Mouse (Mus musculus): ENCODE data around the gene Cpped1. TPM values are rescaled to one million over a fixed set of nuclear protein-coding genes. Genes with fewer than 3 reads are reported as not detected.

Gene Cpped1
- total and polyA plus RNA-seq, 3 experiments: 13.6 to 34.6 (median 17.5) TPM

DNA sequence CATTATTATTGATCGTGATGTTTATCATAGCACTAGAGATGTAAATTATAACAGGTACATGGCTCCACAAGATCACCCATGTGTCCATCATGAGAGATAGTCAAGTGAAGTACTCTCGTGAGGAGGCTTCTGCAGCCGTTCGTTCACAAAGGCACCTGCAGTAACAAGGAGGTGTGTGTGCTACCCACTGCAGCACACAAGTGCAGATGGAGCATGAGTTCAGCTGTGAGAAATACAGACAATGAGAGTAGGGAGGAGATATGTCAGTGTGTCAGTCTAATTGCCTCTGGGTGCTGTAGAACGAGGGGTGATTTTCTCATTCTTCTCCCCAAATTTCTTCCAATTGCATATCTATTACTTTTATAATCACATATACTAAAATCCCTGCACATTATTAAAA lies 63.9 kb downstream of the Cpped1 start:
- Histone ChIP-seq H3K36me3 (replicated peaks in 1 of 2; ENCODE audit: control insufficient read depth in 1 of 2, insufficient read depth in 1 of 2, low read length in 1 of 2) (peaks cover 3 to 45% of the 10 kb centered on the region in 2 experiments), H3K4me2 (ENCODE audit: insufficient read depth, low read depth, poor library complexity, severe bottlenecking) (no peak overlapping the region), H3K4me3 (replicated peaks in 1 of 3; ENCODE audit: low read depth in 2 of 3, low read length in 2 of 3, poor library complexity in 1 of 3) (no peak overlapping the region), H3K27me3 (replicated peaks) (no peaks in the 10 kb centered on the region), H3K9me3 (replicated peaks; ENCODE audit: low read length) (peaks cover 2% of the 10 kb centered on the region), H3K4me1 (ENCODE audit: control insufficient read depth in 1 of 2, insufficient read depth in 2 of 2) (peaks cover 0 to 18% of the 10 kb centered on the region in 2 experiments; a peak in 2 of 4 replicates), H3K79me2 (replicated peaks; ENCODE audit: control insufficient read depth, extremely low read depth, insufficient read depth, poor library complexity, severe bottlenecking) (no peaks in the 10 kb centered on the region), H3K9ac (ENCODE audit: insufficient read depth, low read depth) (no peak overlapping the region), H3K27ac (ENCODE audit: insufficient read depth, low read depth) (no peak overlapping the region)
- DNase-seq (ENCODE audit: extremely low read depth): no peak
- TF ChIP-seq POLR2A (IDR thresholded peaks at IDR 0.05; ENCODE audit: low read depth, low read length) (no peak), USF2 (conservative IDR thresholded peaks at IDR 0.05; ENCODE audit: low read depth, low read length) (no peak), MEF2A (IDR thresholded peaks at IDR 0.05; ENCODE audit: borderline replicate concordance, low read depth, low read length) (no peak), EP300 (IDR thresholded peaks at IDR 0.05; ENCODE audit: low read length) (no peak), MAZ (IDR thresholded peaks at IDR 0.05; ENCODE audit: low read depth, low read length) (no peak), USF1 (IDR thresholded peaks at IDR 0.05; ENCODE audit: low read depth, low read length) (no peak), MYC (IDR thresholded peaks at IDR 0.05; ENCODE audit: low read depth, low read length) (no peak), IRF4 (IDR thresholded peaks at IDR 0.05; ENCODE audit: low read depth, low read length) (no peak), NELFE (IDR thresholded peaks at IDR 0.05; ENCODE audit: low read depth, low read length) (no peak), CHD1 (IDR thresholded peaks at IDR 0.05; ENCODE audit: low read depth, low read length) (no peak), CTCF (conservative IDR thresholded peaks at IDR 0.05 in 1 of 2, IDR thresholded peaks at IDR 0.05 in 1 of 2; ENCODE audit: low read depth in 2 of 2, low read length in 2 of 2) (no peak), RCOR1 (conservative IDR thresholded peaks at IDR 0.05; ENCODE audit: low read depth, low read length) (no peak), TCF12 (IDR thresholded peaks at IDR 0.05; ENCODE audit: low read depth, low read length) (no peak), ETS1 (conservative IDR thresholded peaks at IDR 0.05; ENCODE audit: low read depth, low read length) (no peak), PAX5 (IDR thresholded peaks at IDR 0.05; ENCODE audit: low read length) (no peak), GABPA (IDR thresholded peaks at IDR 0.05; ENCODE audit: insufficient replicate concordance, low read depth, low read length) (no peak), MAFK (IDR thresholded peaks at IDR 0.05; ENCODE audit: insufficient replicate concordance, low read length) (no peak)
- dilution Hi-C loops (cut with MboI; ENCODE audit: extremely low pct_ligation_motif_present, extremely low pct_unique_long_range_greater_than_20kb, low sequenced_read_pairs) (no loop called here), in situ Hi-C loops (cut with MboI; ENCODE audit: low pct_ligation_motif_present, low pct_unique_long_range_greater_than_20kb, low sequenced_read_pairs) (no loop called here)

DNA sequence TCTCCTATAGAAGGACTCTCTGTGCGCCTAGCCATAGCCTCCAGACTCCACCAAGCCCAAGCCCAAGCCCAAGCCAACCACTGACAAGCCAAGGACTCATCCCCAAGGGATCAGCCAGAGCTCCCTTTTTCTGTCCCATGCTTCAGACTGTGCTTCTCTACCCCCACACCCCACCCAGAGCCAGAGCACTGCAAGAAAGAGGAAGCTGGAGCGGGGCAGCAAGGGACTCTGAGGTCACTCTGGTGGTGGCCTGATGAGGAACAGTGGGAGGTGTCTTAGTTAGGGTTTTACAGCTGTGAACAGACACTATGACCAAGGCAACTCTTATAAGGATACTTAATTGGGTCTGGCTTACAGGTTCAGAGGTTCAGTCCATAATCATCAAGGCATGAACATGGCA lies 65.8 kb downstream of the Cpped1 start:
- Histone ChIP-seq H3K9me3 (replicated peaks; ENCODE audit: low read length) (no peaks in the 10 kb centered on the region), H3K36me3 (replicated peaks in 1 of 2; ENCODE audit: control insufficient read depth in 1 of 2, insufficient read depth in 1 of 2, low read length in 1 of 2) (peaks cover 3 to 42% of the 10 kb centered on the region in 2 experiments), H3K9ac (ENCODE audit: insufficient read depth, low read depth) (no peak overlapping the region), H3K4me1 (ENCODE audit: control insufficient read depth in 1 of 2, insufficient read depth in 2 of 2) (peaks cover 0 to 18% of the 10 kb centered on the region in 2 experiments; a peak in 2 of 4 replicates), H3K4me3 (replicated peaks in 1 of 3; ENCODE audit: low read depth in 2 of 3, low read length in 2 of 3, poor library complexity in 1 of 3) (no peak overlapping the region), H3K27me3 (replicated peaks) (no peaks in the 10 kb centered on the region), H3K4me2 (ENCODE audit: insufficient read depth, low read depth, poor library complexity, severe bottlenecking) (no peak overlapping the region), H3K27ac (ENCODE audit: insufficient read depth, low read depth) (no peak overlapping the region), H3K79me2 (replicated peaks; ENCODE audit: control insufficient read depth, extremely low read depth, insufficient read depth, poor library complexity, severe bottlenecking) (no peaks in the 10 kb centered on the region)
- DNase-seq (ENCODE audit: extremely low read depth): peak; percentile 28
- dilution Hi-C loops (cut with MboI; ENCODE audit: extremely low pct_ligation_motif_present, extremely low pct_unique_long_range_greater_than_20kb, low sequenced_read_pairs) (no loop called here), in situ Hi-C loops (cut with MboI; ENCODE audit: low pct_ligation_motif_present, low pct_unique_long_range_greater_than_20kb, low sequenced_read_pairs) (no loop called here)
- no peak for TF ChIP-seq MAZ (IDR thresholded peaks at IDR 0.05; ENCODE audit: low read depth, low read length)
- TF ChIP-seq CHD1 (IDR thresholded peaks at IDR 0.05; ENCODE audit: low read depth, low read length): no peak
- TF ChIP-seq ZMIZ1 (IDR thresholded peaks at IDR 0.05; ENCODE audit: low read depth, low read length): no peak
- TF ChIP-seq MYC (IDR thresholded peaks at IDR 0.05; ENCODE audit: low read depth, low read length): no peak
- no peak for TF ChIP-seq CHD2 (IDR thresholded peaks at IDR 0.05; ENCODE audit: low read length)
- TF ChIP-seq POLR2AphosphoS2 (IDR thresholded peaks at IDR 0.05; ENCODE audit: low read depth, low read length): no peak
- TF ChIP-seq JUN (IDR thresholded peaks at IDR 0.05; ENCODE audit: insufficient read depth, low read depth, low read length): no peak
- TF ChIP-seq MXI1 (IDR thresholded peaks at IDR 0.05; ENCODE audit: low read depth, low read length): no peak
- TF ChIP-seq ZC3H11A (IDR thresholded peaks at IDR 0.05; ENCODE audit: low read depth, low read length): no peak
- no peak for TF ChIP-seq MAX (IDR thresholded peaks at IDR 0.05; ENCODE audit: low read length)
- TF ChIP-seq HCFC1 (IDR thresholded peaks at IDR 0.05; ENCODE audit: low read depth, low read length): no peak
- no peak for TF ChIP-seq ELF1 (IDR thresholded peaks at IDR 0.05; ENCODE audit: low read depth, low read length)
- TF ChIP-seq NELFE (IDR thresholded peaks at IDR 0.05; ENCODE audit: low read depth, low read length): no peak
- no peak for TF ChIP-seq RAD21 (IDR thresholded peaks at IDR 0.05; ENCODE audit: low read depth, low read length)
- TF ChIP-seq TCF12 (IDR thresholded peaks at IDR 0.05; ENCODE audit: low read depth, low read length): no peak

All from CH12.LX (cell line).